Mouse (Mus musculus): ENCODE measurements around the gene Olfr1022.

GRCm38 (mm10) chr2:85845383-85845782 lies 23.0 kb upstream of the Olfr1022 start, which contains the start of gene Olfr1019:
- TF ChIP-seq EP300 (IDR thresholded peaks at IDR 0.05; ENCODE audit: low read depth) (no peak), CTCF (IDR thresholded peaks at IDR 0.05; ENCODE audit: low read depth) (no peak)
